Mouse (Mus musculus) urinary bladder, postnatal 10 days (tissue): Measurements from ENCODE around the gene 1700016D06Rik.
"Not testable (repeated sequence)": the region's sequence is repeated elsewhere in the genome, so short reads cannot be mapped to it uniquely, and the experiment has no call there.

Experiments
- DNase-seq: peaks from one replicate; pipeline ENCODE4 v3.0.0; 2022; ENCODE audit warnings: low spot score

The 1700016D06Rik gene

DNA sequence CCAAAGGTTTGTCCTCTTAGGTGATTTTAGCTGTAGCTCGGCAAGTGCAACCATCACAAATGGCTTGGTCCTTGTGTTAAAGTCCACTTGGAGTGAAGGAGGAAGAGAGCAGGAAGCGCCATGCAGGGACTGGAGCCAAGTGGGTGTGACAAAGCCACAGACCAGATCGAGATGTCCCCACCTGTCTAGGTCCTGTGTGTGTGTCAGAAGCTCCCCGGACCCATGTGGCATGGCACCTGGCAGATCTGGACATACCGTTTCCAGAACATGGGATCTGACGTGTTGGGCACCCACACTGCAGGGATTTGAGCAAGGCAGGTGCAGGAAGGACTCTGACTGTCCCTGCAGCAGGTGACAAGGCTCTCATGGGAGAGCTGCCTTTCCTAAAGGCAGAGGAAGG is 565 bp upstream of the 1700016D06Rik start:
- DNase-seq = no peak

- DNase-seq = peak; percentile 30
Measured at GRCm38 (mm10) chr8:11700060-11701032, 517 bp downstream of the 1700016D06Rik start.

- DNase-seq = no peak
Measured at GRCm38 (mm10) chr8:11699442-11700001, 1.3 kb downstream of the 1700016D06Rik start.

- DNase-seq = no peak
Measured at GRCm38 (mm10) chr8:11697467-11697866, 3.4 kb downstream of the 1700016D06Rik start.

- no peak for DNase-seq
Measured at GRCm38 (mm10) chr8:11696176-11696575, 4.7 kb downstream of the 1700016D06Rik start.

DNA sequence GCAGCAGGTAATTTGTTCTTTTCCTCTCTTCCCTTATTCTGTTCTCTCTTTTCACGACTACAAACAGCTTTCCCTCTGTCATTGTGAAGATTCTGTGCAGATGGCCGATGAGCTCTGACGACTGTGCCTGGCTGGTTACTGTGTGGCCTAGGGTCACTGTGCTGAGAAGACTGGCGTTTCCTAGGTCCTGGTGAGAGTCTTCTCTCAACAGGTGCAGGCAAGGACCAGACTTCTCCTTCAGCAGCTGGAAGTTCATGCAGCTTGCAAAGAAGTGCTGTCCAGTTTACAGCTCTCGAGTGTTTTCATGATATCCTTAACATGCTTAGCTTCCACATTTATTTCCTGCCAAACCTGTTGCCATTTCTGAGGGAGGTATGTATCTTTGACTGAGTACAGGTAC is 6.9 kb downstream of the 1700016D06Rik start:
- DNase-seq = no peak

DNA sequence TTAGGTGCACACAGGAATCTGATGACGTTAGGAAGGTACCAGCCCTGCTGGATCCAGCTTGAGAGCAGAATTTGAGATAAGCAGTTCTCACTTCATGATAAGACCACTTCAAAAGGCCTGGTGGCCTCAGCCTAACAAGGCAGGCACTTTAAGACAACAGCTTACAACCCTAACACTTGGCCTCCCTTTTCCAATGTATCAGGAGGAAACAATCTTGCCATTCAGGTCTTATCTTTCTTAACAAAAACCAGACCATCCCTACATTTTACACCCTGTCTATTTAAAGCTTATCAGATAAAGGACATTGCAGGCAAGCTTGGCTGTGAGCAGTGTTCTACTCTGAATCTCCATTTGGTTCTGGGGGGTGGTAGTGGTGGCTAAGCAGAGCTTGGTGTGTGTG is 8.4 kb downstream of the 1700016D06Rik start:
- no peak for DNase-seq

DNA sequence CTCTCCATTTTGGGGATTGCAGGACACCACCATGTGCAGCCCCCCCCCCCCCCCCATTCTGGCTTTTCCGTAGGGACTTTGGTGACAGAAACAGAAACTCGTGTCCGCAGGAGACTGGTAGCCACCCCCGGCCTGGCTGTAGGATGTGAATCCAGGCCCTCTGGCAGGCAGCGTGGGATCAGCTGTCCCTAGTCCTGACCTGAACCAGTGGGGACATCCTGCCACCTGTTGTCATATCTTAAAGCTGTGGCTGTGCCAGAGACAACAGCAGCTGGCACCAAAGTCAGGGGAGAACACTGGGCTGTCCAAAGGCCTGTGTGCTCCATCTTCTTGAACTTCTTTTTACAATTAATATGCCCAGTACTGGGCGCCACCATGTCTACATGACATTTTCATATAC is 9.1 kb downstream of the 1700016D06Rik start:
- DNase-seq = no peak

- DNase-seq = no peak
Measured at GRCm38 (mm10) chr8:11691284-11691683, 9.6 kb downstream of the 1700016D06Rik start.

DNA sequence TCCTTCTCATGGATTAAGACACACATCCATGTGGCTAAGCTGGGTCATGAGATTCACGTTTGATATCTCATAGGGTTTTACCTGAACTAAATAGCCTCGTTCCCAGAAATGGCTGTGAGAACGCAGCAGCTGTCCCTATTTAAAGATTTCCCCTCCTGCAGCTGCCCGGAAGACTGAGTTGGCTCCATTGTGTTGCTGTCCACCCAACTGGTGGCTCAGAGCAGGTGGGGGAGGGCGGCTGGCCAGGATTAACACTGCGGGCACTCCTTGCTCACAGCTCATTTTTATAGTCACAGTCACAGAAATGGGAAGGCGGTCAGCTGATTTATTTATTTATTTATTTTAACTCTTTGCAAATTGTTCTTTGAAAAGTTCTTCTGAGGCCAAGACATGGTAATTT is 10.9 kb downstream of the 1700016D06Rik start:
- no peak for DNase-seq

DNA sequence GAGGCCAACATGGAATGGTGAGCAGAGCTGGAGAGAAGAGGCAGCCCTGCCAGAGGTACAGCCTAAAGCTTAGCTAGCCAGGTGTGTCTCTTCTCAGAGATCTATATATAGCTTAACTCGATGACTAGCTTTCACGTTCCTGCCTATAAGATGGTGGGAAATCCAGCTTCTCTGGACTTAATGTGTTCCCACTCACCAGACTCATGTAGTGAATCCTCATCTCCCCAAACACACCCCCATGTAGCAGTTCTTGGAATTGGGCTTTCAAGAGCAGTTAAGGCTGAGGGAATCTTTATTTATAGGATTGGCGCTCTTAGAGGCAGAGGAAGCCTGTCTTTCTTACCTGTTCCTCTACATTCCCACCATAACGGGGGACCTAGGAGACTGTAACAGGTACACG is 13.6 kb downstream of the 1700016D06Rik start:
- DNase-seq = no peak

DNA sequence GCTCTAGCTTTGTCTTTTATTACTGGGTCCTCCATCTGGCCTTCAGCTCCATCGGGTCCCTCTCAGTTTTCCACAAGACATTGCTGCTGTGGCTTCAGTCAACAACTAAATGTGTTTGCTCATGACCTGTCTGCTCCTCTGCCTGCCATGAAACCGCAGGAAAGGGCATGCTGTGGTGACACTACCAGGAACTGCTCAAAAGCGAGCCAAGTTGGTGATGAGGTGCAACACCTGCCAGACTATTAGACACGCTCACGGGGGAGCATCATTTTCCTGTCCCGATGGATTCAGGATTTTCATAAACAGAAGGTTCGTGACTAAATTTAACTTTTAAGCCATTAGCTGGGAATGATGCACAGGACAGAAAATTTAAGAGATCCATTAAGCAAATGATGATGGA is 16.3 kb downstream of the 1700016D06Rik start:
- no peak for DNase-seq

DNA sequence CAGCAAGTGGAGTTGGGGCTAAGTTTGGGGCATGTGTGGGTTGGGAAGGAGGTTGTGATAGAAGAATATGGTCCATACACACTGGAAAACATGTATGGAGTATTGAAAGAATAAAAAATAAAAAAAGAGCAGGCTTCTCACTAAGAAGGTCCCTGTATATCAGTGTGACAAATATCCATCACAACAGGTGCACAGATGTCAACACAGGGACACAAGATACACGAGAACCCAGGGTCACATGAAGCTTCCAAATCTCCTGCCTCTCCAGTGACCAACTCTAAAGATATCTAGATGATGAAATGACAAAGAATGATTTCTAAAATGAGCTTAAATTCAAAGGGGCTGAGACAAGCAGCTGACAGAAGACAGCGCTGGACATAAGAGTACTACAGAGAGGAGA is 32.6 kb downstream of the 1700016D06Rik start:
- no peak for DNase-seq

GRCm38 (mm10) chr8:11666023-11666716 is 34.7 kb downstream of the 1700016D06Rik start:
- not testable (repeated sequence) for DNase-seq

DNA sequence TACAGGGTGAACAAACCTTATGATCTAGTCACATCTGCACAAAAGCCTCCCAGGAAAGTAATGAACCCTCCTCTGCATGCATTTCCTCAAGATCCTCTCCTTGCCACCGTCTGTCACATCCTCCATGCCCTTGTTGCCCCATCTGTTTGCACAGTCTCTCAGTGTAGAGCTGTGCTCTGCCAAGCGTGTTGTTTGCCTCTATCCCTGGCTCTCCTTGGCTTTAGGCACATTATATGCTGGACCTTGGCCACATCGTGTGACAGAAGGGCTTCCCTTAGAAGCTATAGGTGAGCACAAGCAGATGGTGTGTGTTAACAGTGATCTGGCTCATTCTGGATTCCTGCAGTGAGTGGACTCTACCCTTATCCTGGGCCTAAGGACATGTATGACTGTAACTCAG is 38.9 kb downstream of the 1700016D06Rik start:
- DNase-seq = no peak

DNA sequence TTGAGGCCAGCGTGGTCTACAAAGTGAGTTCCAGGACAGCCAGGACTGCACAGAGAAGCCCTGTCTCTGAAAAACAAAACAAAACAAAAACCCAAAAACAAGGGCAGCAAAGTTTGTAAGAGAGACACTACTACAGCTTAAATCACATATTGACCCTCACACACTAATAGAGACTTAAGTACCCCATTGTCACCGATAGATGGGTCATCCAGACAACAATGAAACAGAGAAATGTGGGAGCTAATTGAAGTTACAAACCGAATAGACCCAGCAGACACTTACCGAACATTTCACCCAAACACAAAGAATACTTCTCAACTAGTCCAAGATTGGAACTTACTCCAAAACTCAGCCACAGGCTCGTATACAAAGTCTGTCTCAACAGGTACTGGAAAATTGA is 50.8 kb downstream of the 1700016D06Rik start:
- DNase-seq = no peak

- DNase-seq = no peak
Measured at GRCm38 (mm10) chr8:11643123-11643522, 57.7 kb downstream of the 1700016D06Rik start.

- no peak for DNase-seq
Measured at GRCm38 (mm10) chr8:11640606-11641005, 60.3 kb downstream of the 1700016D06Rik start.

DNA sequence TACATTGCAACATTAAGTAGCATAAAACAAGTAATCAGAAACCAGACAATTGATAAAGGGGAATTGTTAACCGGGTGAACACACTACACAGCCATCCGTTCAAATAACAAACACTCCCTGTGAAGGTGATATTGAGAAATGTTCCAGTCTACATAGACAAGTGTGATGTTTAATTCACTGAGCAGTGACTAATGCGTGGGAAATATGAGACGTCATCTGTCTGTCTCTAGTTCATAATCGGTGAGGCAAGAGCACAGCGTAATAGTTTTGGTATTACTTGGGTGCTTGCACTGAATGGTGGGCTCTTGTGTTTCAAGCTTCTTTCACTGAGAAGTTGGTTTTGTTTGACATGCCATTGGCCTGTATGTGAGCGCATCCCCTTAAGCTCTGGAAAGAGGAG is 63.3 kb downstream of the 1700016D06Rik start:
- no peak for DNase-seq

DNA sequence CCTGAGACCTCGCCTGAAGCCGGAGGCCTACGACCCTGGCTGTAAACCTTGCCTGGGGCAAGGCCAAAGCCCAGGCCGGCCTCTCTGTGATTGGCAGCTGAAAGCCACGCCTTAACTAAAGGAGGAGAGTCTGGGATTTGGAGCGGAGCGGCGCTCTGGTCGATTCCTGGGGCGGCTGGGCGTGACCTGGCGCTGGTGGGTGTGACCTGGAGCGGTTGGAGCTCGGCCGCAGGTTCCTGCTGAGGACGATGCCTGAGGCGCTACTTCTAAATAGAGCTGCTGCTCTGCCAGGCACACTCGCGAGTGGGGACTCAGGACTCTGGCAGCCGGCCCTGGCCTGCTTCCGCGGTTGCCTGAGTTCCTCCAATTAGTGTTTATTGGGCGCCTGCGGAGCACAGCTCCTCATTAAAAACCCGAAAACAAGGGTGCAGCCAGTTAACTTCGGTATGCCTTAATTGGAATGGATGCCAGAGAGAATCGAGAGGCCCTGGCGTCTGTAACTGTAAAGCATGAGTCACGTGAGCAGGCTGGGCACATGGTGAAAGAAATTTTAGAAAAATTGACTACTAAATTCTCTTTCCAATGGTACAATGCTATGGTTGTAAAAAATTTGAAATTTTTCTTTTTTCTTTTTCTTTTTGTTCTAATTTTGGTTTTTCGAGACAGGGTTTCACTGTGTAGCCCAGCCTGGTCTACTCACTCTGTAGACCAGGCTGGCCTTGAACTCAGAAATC is 64.4 kb downstream of the 1700016D06Rik start:
- DNase-seq = peak; percentile 42

DNA sequence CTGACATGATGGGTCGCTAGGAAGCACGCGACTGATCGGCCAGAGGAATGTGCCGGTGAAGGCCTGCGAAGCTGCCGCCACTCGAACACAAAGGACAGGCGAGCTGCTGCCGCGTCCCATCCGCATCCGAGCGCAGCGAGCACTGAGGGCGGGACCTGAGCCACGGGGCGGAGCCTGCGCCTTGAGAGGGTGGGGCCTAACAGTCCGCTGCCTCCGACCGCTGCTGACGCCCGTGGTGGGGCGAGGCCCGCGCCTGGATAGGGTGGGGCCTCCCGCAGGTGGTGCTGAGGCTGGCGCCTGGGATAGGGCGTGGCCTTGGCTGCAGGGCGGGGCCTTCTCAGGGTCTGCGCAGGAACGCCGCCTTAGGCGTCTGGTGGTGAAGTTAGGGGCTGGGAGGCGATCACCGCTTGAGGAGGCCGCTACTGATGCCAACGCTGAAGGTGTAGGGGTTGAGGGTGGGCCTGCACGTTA is 65.2 kb downstream of the 1700016D06Rik start, which contains the start of gene Ankrd10:
Ankrd10 (minus strand) TSS at position 147 of the 471 bp plus-strand sequence.
- peak; percentile 88 for DNase-seq
